Mouse (Mus musculus) limb, embryonic 12.5 days (tissue): Measurements from ENCODE around the gene Tomm40l. TPM values are rescaled to one million over a fixed set of nuclear protein-coding genes. Genes with fewer than 3 reads are reported as not detected.

Experiments used
- ATAC-seq: fragments of 200-750 bp; cut with Nextera tagmentation; 2 replicates; pipeline ENCODE4 v1.8.0; 2017; ENCODE audit warnings: low read depth, moderate TSS enrichment; ENCODE audit not compliant: insufficient number of reproducible peaks, insufficient read depth, low FRiP score, low TSS enrichment
- H3K27ac ChIP-seq: fragments of 300-500 bp; sonication (generic); 2 replicates; pipeline ENCODE4 v1.5.1; 2016; ENCODE audit warnings: mild to moderate bottlenecking, moderate library complexity
- H3K27me3 ChIP-seq: fragments of 300-500 bp; sonication (generic); 2 replicates; pipeline ENCODE4 v1.6.1; 2016; ENCODE audit warnings: mild to moderate bottlenecking, moderate library complexity
- H3K36me3 ChIP-seq: fragments of 300-500 bp; sonication (generic); 2 replicates; pipeline ENCODE4 v1.6.1; 2016; ENCODE audit warnings: mild to moderate bottlenecking, moderate library complexity
- H3K4me1 ChIP-seq: fragments of 300-500 bp; sonication (generic); replicated peaks from 2 replicates; pipeline ENCODE4 v1.6.1; 2016
- H3K4me2 ChIP-seq: fragments of 300-500 bp; sonication (generic); 2 replicates; pipeline ENCODE4 v1.6.1; 2016; ENCODE audit warnings: mild to moderate bottlenecking, moderate library complexity
- H3K4me3 ChIP-seq: fragments of 300-500 bp; sonication (generic); replicated peaks from 2 replicates; pipeline ENCODE4 v1.5.1; 2016; ENCODE audit warnings: mild to moderate bottlenecking
- H3K9ac ChIP-seq: fragments of 300-500 bp; sonication (generic); replicated peaks from 2 replicates; pipeline ENCODE4 v1.6.1; 2016; ENCODE audit warnings: mild to moderate bottlenecking, moderate library complexity
- H3K9me3 ChIP-seq: fragments of 300-500 bp; sonication (generic); 2 replicates; pipeline ENCODE4 v1.6.1; 2016; ENCODE audit warnings: mild to moderate bottlenecking, moderate library complexity
- WGBS: fragments of 180-500 bp; shearing (Covaris S2); methylation state at CpG from one replicate; pipeline ENCODE4 v1.1.7; 2016; 5-methylcytosine and 5-hydroxymethylcytosine counted together
- polyA plus RNA-seq: library from polyadenylated mRNA; unstranded; fragments of >200 nt; fragmentation: Nextera tagmentation; extraction: Ambion mirVana; gene quantifications from 2 replicates; pipeline ENCODE4 v1.2.1, GENCODE M21; 2016

The Tomm40l gene
- polyA plus RNA-seq, 1 experiment from 2014 or later, result 31.9 TPM

- Histone ChIP-seq H3K36me3 (peaks cover 66% of the 10 kb centered on the region), H3K4me2 (no peak overlapping the region), H3K9me3 (no peaks in the 10 kb centered on the region), H3K27ac (no peak overlapping the region), H3K27me3 (no peaks in the 10 kb centered on the region), H3K9ac (no peak overlapping the region), H3K4me3 (no peak overlapping the region), H3K4me1 (peaks cover 16% of the 10 kb centered on the region)
- 85% methylated on average over 4 of the region's 4 CpGs for WGBS
- ATAC-seq, result no peak
Measured at GRCm38 (mm10) chr1:171234538-171234937, 12.2 kb upstream of the Tomm40l start.

GRCm38 (mm10) chr1:171234126-171234525, 11.8 kb upstream of the Tomm40l start, which contains the start of gene Fcer1g:
Fcer1g (minus strand) TSS chr1:171234365.
- Histone ChIP-seq H3K27me3 (no peaks in the 10 kb centered on the region), H3K4me1 (peaks cover 17% of the 10 kb centered on the region), H3K36me3 (peaks cover 62% of the 10 kb centered on the region), H3K4me2 (no peak within 1 kb of the TSS), H3K27ac (no peak within 1 kb of the TSS), H3K9me3 (no peaks in the 10 kb centered on the region), H3K4me3 (no peak within 1 kb of the TSS), H3K9ac (no peak within 1 kb of the TSS)
- 92% methylated on average over 14 of the region's 14 CpGs for WGBS
- no peak for ATAC-seq

- Histone ChIP-seq H3K36me3 (peaks cover 52% of the 10 kb centered on the region), H3K4me2 (no peak overlapping the region), H3K4me3 (no peak overlapping the region), H3K9ac (no peak overlapping the region), H3K4me1 (peaks cover 17% of the 10 kb centered on the region), H3K27ac (no peak overlapping the region), H3K9me3 (no peaks in the 10 kb centered on the region), H3K27me3 (no peaks in the 10 kb centered on the region)
- 87% methylated on average over 12 of the region's 12 CpGs for WGBS
- ATAC-seq, result no peak
Measured at GRCm38 (mm10) chr1:171232800-171233730, 10.8 kb upstream of the Tomm40l start.

GRCm38 (mm10) chr1:171232348-171232747, 10.0 kb upstream of the Tomm40l start:
- no peaks in the 10 kb centered on the region for H3K27me3 ChIP-seq
- H3K4me3 ChIP-seq, result no peak overlapping the region
- H3K9me3 ChIP-seq, result no peaks in the 10 kb centered on the region
- peaks cover 44% of the 10 kb centered on the region for H3K36me3 ChIP-seq
- no peak overlapping the region for H3K9ac ChIP-seq
- 88% methylated on average over 5 of the region's 5 CpGs for WGBS
- peaks cover 17% of the 10 kb centered on the region for H3K4me1 ChIP-seq
- H3K27ac ChIP-seq, result no peak overlapping the region
- no peak for ATAC-seq
- H3K4me2 ChIP-seq, result no peak overlapping the region

GRCm38 (mm10) chr1:171231844-171232243, 9.5 kb upstream of the Tomm40l start:
- 87% methylated on average over 4 of the region's 4 CpGs for WGBS
- no peak for ATAC-seq
- H3K4me1 ChIP-seq, result peaks cover 17% of the 10 kb centered on the region
- no peaks in the 10 kb centered on the region for H3K27me3 ChIP-seq
- H3K9me3 ChIP-seq, result no peaks in the 10 kb centered on the region
- H3K27ac ChIP-seq, result peak overlapping the region; percentile 23; the same call in 1 of the 2 replicates
- no peak overlapping the region for H3K4me2 ChIP-seq
- H3K36me3 ChIP-seq, result peaks cover 39% of the 10 kb centered on the region
- no peak overlapping the region for H3K9ac ChIP-seq
- H3K4me3 ChIP-seq, result no peak overlapping the region

GRCm38 (mm10) chr1:171230215-171230614, 7.9 kb upstream of the Tomm40l start:
- H3K27me3 ChIP-seq, result no peaks in the 10 kb centered on the region
- ATAC-seq, result peak; percentile 30; the same call in 1 of the 2 replicates
- H3K4me1 ChIP-seq, result peaks cover 17% of the 10 kb centered on the region
- H3K27ac ChIP-seq, result peak overlapping the region; percentile 64
- no peak overlapping the region for H3K9ac ChIP-seq
- H3K9me3 ChIP-seq, result no peaks in the 10 kb centered on the region
- H3K36me3 ChIP-seq, result peaks cover 23% of the 10 kb centered on the region
- H3K4me2 ChIP-seq, result no peak overlapping the region
- 29% methylated on average over 3 of the region's 3 CpGs for WGBS
- H3K4me3 ChIP-seq, result no peak overlapping the region

GRCm38 (mm10) chr1:171229750-171230149, 7.4 kb upstream of the Tomm40l start:
- no peak overlapping the region for H3K9ac ChIP-seq
- H3K9me3 ChIP-seq, result no peaks in the 10 kb centered on the region
- WGBS, result 37% methylated on average over 6 of the region's 6 CpGs
- no peak overlapping the region for H3K4me2 ChIP-seq
- H3K27me3 ChIP-seq, result no peaks in the 10 kb centered on the region
- H3K36me3 ChIP-seq, result peaks cover 18% of the 10 kb centered on the region
- 0 out of 2 replicates have a peak, but pooled peaks have one; percentile 5 for ATAC-seq
- H3K27ac ChIP-seq, result peak overlapping the region; percentile 64
- peaks cover 17% of the 10 kb centered on the region for H3K4me1 ChIP-seq
- H3K4me3 ChIP-seq, result no peak overlapping the region

GRCm38 (mm10) chr1:171227879-171228278, 5.6 kb upstream of the Tomm40l start:
- Histone ChIP-seq H3K4me2 (no peak overlapping the region), H3K4me3 (no peak overlapping the region), H3K9ac (no peak overlapping the region), H3K4me1 (peaks cover 17% of the 10 kb centered on the region), H3K27me3 (no peaks in the 10 kb centered on the region), H3K36me3 (no peaks in the 10 kb centered on the region), H3K9me3 (no peaks in the 10 kb centered on the region), H3K27ac (no peak overlapping the region)
- 85% methylated on average over 1 of the region's 1 CpGs for WGBS
- no peak for ATAC-seq

- no peaks in the 10 kb centered on the region for H3K36me3 ChIP-seq
- no peak overlapping the region for H3K4me2 ChIP-seq
- H3K9ac ChIP-seq, result no peak overlapping the region
- no peak for ATAC-seq
- H3K27me3 ChIP-seq, result no peaks in the 10 kb centered on the region
- H3K9me3 ChIP-seq, result no peaks in the 10 kb centered on the region
- H3K27ac ChIP-seq, result no peak overlapping the region
- WGBS, result 39% methylated on average over 4 of the region's 4 CpGs
- H3K4me1 ChIP-seq, result peaks cover 18% of the 10 kb centered on the region
- no peak overlapping the region for H3K4me3 ChIP-seq
Measured at GRCm38 (mm10) chr1:171226780-171227179, 4.5 kb upstream of the Tomm40l start.

- no peak within 1 kb of the TSS for H3K4me3 ChIP-seq
- no peak within 1 kb of the TSS for H3K9ac ChIP-seq
- H3K9me3 ChIP-seq, result no peaks in the 10 kb centered on the region
- H3K27me3 ChIP-seq, result no peaks in the 10 kb centered on the region
- H3K4me1 ChIP-seq, result peaks cover 14% of the 10 kb centered on the region
- peaks cover 6% of the 10 kb centered on the region for H3K36me3 ChIP-seq
- 71% methylated on average over 5 of the region's 5 CpGs for WGBS
- no peak for ATAC-seq
- H3K4me2 ChIP-seq, result no peak within 1 kb of the TSS
- H3K27ac ChIP-seq, result no peak within 1 kb of the TSS
Measured at GRCm38 (mm10) chr1:171224857-171225256, 2.5 kb upstream of the Tomm40l start, which contains the start of gene Apoa2. Apoa2 (plus strand) TSS chr1:171225054.

- H3K4me2 ChIP-seq, result no peak overlapping the region
- ATAC-seq, result no peak
- H3K27me3 ChIP-seq, result no peaks in the 10 kb centered on the region
- H3K4me1 ChIP-seq, result peaks cover 10% of the 10 kb centered on the region
- no peaks in the 10 kb centered on the region for H3K9me3 ChIP-seq
- H3K9ac ChIP-seq, result no peak overlapping the region
- 81% methylated on average over 2 of the region's 2 CpGs for WGBS
- peaks cover 16% of the 10 kb centered on the region for H3K36me3 ChIP-seq
- H3K27ac ChIP-seq, result no peak overlapping the region
- no peak overlapping the region for H3K4me3 ChIP-seq
Measured at GRCm38 (mm10) chr1:171223796-171224195, 1.5 kb upstream of the Tomm40l start.
